Mouse (Mus musculus): Measurements from ENCODE around the gene Gm5431.

DNA sequence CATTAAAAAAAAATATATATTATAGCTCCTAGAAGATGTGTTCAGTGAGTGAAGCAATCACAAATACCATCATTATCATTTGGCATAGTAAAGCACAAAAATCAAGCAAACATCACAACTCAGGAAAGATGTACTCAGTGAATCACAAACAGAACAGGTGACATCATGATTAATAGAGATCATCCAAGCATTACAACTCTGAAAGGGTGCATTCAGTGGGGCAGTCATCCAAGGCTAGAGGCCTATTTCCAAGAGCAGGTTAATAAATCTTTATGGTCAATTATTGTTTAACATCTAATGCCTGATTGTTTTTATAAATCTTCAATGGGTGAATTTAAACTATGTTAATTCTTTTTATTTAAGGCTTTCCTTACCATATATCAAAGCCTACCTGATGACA lies 61.2 kb downstream of the Gm5431 start:
- TF ChIP-seq POLR2A (IDR thresholded peaks at IDR 0.05; ENCODE audit: insufficient read depth, low read length) (no peak), CTCF (IDR thresholded peaks at IDR 0.05; ENCODE audit: low read depth, low read length) (no peak), EP300 (IDR thresholded peaks at IDR 0.05; ENCODE audit: insufficient read depth, low read depth, low read length) (no peak)

Measured in ES-Bruce4 (cell line).